Mouse (Mus musculus): ENCODE measurements around the gene Arrb1. TPM values are rescaled to one million over a fixed set of nuclear protein-coding genes. Genes with fewer than 3 reads are reported as not detected.
"Not testable (repeated sequence)": the region's sequence is repeated elsewhere in the genome, so short reads cannot be mapped to it uniquely, and the experiment has no call there.

The Arrb1 gene
- polyA plus RNA-seq (2015; fragmentation: Nextera tagmentation; extraction: Ambion mirVana): 15.6 and 15.9 TPM in 2 replicates

- WGBS: under 1% methylated on average over 62 of the region's 68 CpGs
Measured at GRCm38 (mm10) chr7:99534901-99535735, at the start of gene Arrb1. Arrb1 (plus strand) TSS chr7:99535466.

GRCm38 (mm10) chr7:99489708-99490107 lies 45.6 kb upstream of the Arrb1 start:
- Histone ChIP-seq H3K4me1 (replicated peaks) (no peaks in the 10 kb centered on the region), H3K27me3 (peaks cover 20% of the 10 kb centered on the region), H3K9ac (no peak overlapping the region), H3K4me3 (no peak overlapping the region), H3K36me3 (no peaks in the 10 kb centered on the region), H3K27ac (no peak overlapping the region), H3K9me3 (peaks cover 5% of the 10 kb centered on the region), H3K4me2 (no peak overlapping the region)
- ATAC-seq (ENCODE audit: low FRiP score): no peak
- 79% methylated on average over 5 of the region's 5 CpGs for whole genome bisulfite sequencing

More at GRCm38 (mm10) chr7:99534901-99535735, at the start of gene Arrb1:
- no peaks in the 10 kb centered on the region for H3K9me3 ChIP-seq
- H3K4me3 ChIP-seq: peak within 1 kb of the TSS; percentile 77
- peak within 1 kb of the TSS; percentile 95 for H3K9ac ChIP-seq
- ATAC-seq (ENCODE audit: low FRiP score): peak; percentile 85
- peaks cover 58% of the 10 kb centered on the region for H3K4me1 ChIP-seq (replicated peaks)
- peak within 1 kb of the TSS; percentile 75 for H3K4me2 ChIP-seq
- H3K27me3 ChIP-seq: no peaks in the 10 kb centered on the region
- peak within 1 kb of the TSS; percentile 96 for H3K27ac ChIP-seq
- no peaks in the 10 kb centered on the region for H3K36me3 ChIP-seq

GRCm38 (mm10) chr7:99499128-99499527 lies 36.1 kb upstream of the Arrb1 start:
- H3K4me3 ChIP-seq: no peak overlapping the region
- no peaks in the 10 kb centered on the region for H3K36me3 ChIP-seq
- no peak overlapping the region for H3K9ac ChIP-seq
- H3K27me3 ChIP-seq: no peaks in the 10 kb centered on the region
- no peak overlapping the region for H3K4me2 ChIP-seq
- no peak overlapping the region for H3K27ac ChIP-seq
- no peaks in the 10 kb centered on the region for H3K9me3 ChIP-seq
- H3K4me1 ChIP-seq (replicated peaks): no peaks in the 10 kb centered on the region; the same call in 1 of the 2 replicates
- no peak for ATAC-seq (ENCODE audit: low FRiP score)
- WGBS: 47% methylated on average over 1 of the region's 1 CpGs

- 5% methylated on average over 8 of the region's 8 CpGs for WGBS
- Histone ChIP-seq H3K4me3 (no peak overlapping the region), H3K27ac (no peak overlapping the region), H3K9ac (no peak overlapping the region), H3K9me3 (no peaks in the 10 kb centered on the region), H3K36me3 (no peaks in the 10 kb centered on the region), H3K4me2 (no peak overlapping the region), H3K4me1 (replicated peaks) (no peaks in the 10 kb centered on the region; the same call in 1 of the 2 replicates), H3K27me3 (no peaks in the 10 kb centered on the region)
- ATAC-seq (ENCODE audit: low FRiP score): peak; percentile 79
Measured at GRCm38 (mm10) chr7:99500201-99500600, 35.1 kb upstream of the Arrb1 start.

GRCm38 (mm10) chr7:99500655-99501054 lies 34.6 kb upstream of the Arrb1 start:
- Histone ChIP-seq H3K9ac (no peak overlapping the region), H3K9me3 (no peaks in the 10 kb centered on the region), H3K4me3 (no peak overlapping the region), H3K4me1 (replicated peaks) (no peaks in the 10 kb centered on the region; the same call in 1 of the 2 replicates), H3K36me3 (no peaks in the 10 kb centered on the region), H3K27me3 (no peaks in the 10 kb centered on the region), H3K27ac (no peak overlapping the region), H3K4me2 (no peak overlapping the region)
- 29% methylated on average over 5 of the region's 5 CpGs for WGBS
- no peak for ATAC-seq (ENCODE audit: low FRiP score)

GRCm38 (mm10) chr7:99501148-99501547 lies 34.1 kb upstream of the Arrb1 start:
- Histone ChIP-seq H3K4me3 (no peak overlapping the region), H3K9me3 (no peaks in the 10 kb centered on the region), H3K9ac (no peak overlapping the region), H3K4me1 (replicated peaks) (no peaks in the 10 kb centered on the region; the same call in 1 of the 2 replicates), H3K27ac (no peak overlapping the region), H3K4me2 (no peak overlapping the region), H3K36me3 (no peaks in the 10 kb centered on the region), H3K27me3 (no peaks in the 10 kb centered on the region)
- no peak for ATAC-seq (ENCODE audit: low FRiP score)
- 43% methylated on average over 1 of the region's 1 CpGs for WGBS

- Histone ChIP-seq H3K27ac (no peak overlapping the region), H3K9ac (no peak overlapping the region), H3K4me1 (replicated peaks) (no peaks in the 10 kb centered on the region; the same call in 1 of the 2 replicates), H3K27me3 (no peaks in the 10 kb centered on the region), H3K4me3 (no peak overlapping the region), H3K36me3 (no peaks in the 10 kb centered on the region), H3K9me3 (no peaks in the 10 kb centered on the region), H3K4me2 (no peak overlapping the region)
- ATAC-seq (ENCODE audit: low FRiP score): no peak
Measured at GRCm38 (mm10) chr7:99504556-99504955, 30.7 kb upstream of the Arrb1 start.

GRCm38 (mm10) chr7:99508187-99508586 lies 27.1 kb upstream of the Arrb1 start:
- not testable (repeated sequence) for H3K4me2 ChIP-seq; ATAC-seq (ENCODE audit: low FRiP score); H3K9ac ChIP-seq; H3K9me3 ChIP-seq; H3K4me3 ChIP-seq; H3K27me3 ChIP-seq; H3K27ac ChIP-seq; H3K36me3 ChIP-seq
- H3K4me1 ChIP-seq (replicated peaks): peaks cover 11% of the 10 kb centered on the region
- 50% methylated on average over 2 of the region's 2 CpGs for WGBS

- Histone ChIP-seq H3K27me3 (no peaks in the 10 kb centered on the region), H3K9ac (0 out of 2 replicates have a peak overlapping the region, but pooled peaks have one; percentile 39), H3K9me3 (no peaks in the 10 kb centered on the region), H3K4me3 (no peak overlapping the region), H3K4me2 (peak overlapping the region; percentile 43), H3K36me3 (no peaks in the 10 kb centered on the region), H3K27ac (peak overlapping the region; percentile 71), H3K4me1 (replicated peaks) (peaks cover 11% of the 10 kb centered on the region)
- peak; percentile 80 for ATAC-seq (ENCODE audit: low FRiP score)
- WGBS: under 1% methylated on average over 8 of the region's 8 CpGs
Measured at GRCm38 (mm10) chr7:99510087-99510501, 25.2 kb upstream of the Arrb1 start.

GRCm38 (mm10) chr7:99516092-99516813 lies 19.0 kb upstream of the Arrb1 start:
- Histone ChIP-seq H3K9ac (no peak overlapping the region), H3K27me3 (no peaks in the 10 kb centered on the region), H3K36me3 (no peaks in the 10 kb centered on the region), H3K27ac (no peak overlapping the region), H3K4me1 (replicated peaks) (no peaks in the 10 kb centered on the region), H3K4me2 (no peak overlapping the region), H3K4me3 (no peak overlapping the region), H3K9me3 (no peaks in the 10 kb centered on the region)
- no peak for ATAC-seq (ENCODE audit: low FRiP score)
- 89% methylated on average over 9 of the region's 9 CpGs for whole genome bisulfite sequencing

- Histone ChIP-seq H3K27me3 (no peaks in the 10 kb centered on the region), H3K9ac (no peak overlapping the region), H3K4me3 (no peak overlapping the region), H3K4me2 (no peak overlapping the region), H3K9me3 (no peaks in the 10 kb centered on the region), H3K4me1 (replicated peaks) (no peaks in the 10 kb centered on the region), H3K36me3 (no peaks in the 10 kb centered on the region), H3K27ac (no peak overlapping the region)
- ATAC-seq (ENCODE audit: low FRiP score): no peak
- 86% methylated on average over 3 of the region's 3 CpGs for WGBS
Measured at GRCm38 (mm10) chr7:99516814-99517157, 18.5 kb upstream of the Arrb1 start.

GRCm38 (mm10) chr7:99518954-99519644 lies 16.2 kb upstream of the Arrb1 start:
- Histone ChIP-seq H3K4me1 (replicated peaks) (no peaks in the 10 kb centered on the region), H3K9ac (no peak overlapping the region), H3K27me3 (no peaks in the 10 kb centered on the region), H3K36me3 (no peaks in the 10 kb centered on the region), H3K27ac (no peak overlapping the region), H3K4me3 (no peak overlapping the region), H3K4me2 (no peak overlapping the region), H3K9me3 (no peaks in the 10 kb centered on the region)
- WGBS: 66% methylated on average over 4 of the region's 4 CpGs
- no peak for ATAC-seq (ENCODE audit: low FRiP score)
